Mouse (Mus musculus) ovary, postnatal 10 days (tissue): Measurements from ENCODE around the gene Cfl1.

ENCODE experiments used
- DNase-seq: peaks from one replicate; pipeline ENCODE4 v3.0.0; 2022; ENCODE audit warnings: low spot score

The Cfl1 gene

DNA sequence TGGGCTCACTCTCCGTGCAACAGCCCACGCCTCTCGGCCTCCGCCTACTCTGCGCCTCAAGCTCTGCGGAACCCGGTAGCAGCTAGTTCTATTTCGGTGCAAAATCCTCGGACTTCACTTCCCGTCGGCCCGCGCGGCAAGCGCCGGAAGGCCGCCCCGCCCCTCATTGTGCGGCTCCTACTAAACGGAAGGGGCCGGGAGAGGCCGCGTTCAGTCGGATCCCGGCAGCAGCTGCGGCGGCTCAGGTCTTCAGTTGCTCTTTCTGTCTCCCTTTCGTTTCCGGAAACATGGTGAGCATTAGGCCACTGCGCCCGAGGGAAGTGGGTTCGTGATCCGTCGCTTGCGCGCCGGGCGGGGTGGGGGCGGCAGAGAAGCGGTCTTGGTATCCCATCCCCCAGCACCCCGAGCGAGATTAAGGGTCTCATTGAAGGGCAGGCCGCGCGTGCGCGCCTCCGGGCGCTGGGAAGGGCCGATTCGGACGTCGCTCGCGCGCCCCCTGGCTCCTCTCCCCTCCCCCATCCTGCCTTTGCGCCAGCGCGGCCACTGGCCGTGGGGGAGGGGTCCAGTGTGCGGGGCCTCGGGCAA, at the start of gene Cfl1:
Gene Cfl1, plus strand, starts transcription at position 143 of the 585 bp plus-strand sequence.
- peak; percentile 86 for DNase-seq

DNA sequence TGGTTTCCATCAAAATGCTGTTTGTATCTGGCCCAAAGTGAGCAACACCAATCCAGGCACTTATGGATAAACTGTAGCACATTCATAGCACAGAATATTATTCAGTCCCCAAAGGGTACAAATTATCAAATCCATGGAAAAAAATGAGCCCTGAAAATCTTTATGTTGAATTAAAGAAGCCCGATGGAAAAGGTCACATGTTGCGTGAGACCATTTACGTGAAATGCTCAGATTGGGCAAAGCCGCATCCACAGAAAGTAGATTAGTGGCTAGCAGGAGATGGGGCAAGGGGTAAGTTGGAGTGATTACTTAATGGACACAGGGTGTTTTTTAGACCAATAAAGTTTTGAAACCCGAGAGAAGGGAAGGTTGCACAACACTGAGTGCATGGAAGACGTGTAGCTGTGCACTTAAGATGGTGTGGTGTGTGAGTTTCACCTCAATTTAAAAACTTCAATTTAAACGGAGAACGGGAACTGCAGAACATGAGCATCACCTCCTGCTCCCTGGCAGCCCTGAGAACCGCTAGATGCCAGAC, 45.8 kb upstream of the Cfl1 start:
- DNase-seq, result no peak

GRCm38 (mm10) chr19:5444954-5445353, 45.3 kb upstream of the Cfl1 start:
- DNase-seq, result no peak

GRCm38 (mm10) chr19:5445747-5446146, 44.5 kb upstream of the Cfl1 start:
- DNase-seq, result no peak

- no peak for DNase-seq
Observed at GRCm38 (mm10) chr19:5447515-5448353, 42.5 kb upstream of the Cfl1 start, which contains the start of gene Fosl1. Gene Fosl1 (plus strand): TSS chr19:5447547.

DNA sequence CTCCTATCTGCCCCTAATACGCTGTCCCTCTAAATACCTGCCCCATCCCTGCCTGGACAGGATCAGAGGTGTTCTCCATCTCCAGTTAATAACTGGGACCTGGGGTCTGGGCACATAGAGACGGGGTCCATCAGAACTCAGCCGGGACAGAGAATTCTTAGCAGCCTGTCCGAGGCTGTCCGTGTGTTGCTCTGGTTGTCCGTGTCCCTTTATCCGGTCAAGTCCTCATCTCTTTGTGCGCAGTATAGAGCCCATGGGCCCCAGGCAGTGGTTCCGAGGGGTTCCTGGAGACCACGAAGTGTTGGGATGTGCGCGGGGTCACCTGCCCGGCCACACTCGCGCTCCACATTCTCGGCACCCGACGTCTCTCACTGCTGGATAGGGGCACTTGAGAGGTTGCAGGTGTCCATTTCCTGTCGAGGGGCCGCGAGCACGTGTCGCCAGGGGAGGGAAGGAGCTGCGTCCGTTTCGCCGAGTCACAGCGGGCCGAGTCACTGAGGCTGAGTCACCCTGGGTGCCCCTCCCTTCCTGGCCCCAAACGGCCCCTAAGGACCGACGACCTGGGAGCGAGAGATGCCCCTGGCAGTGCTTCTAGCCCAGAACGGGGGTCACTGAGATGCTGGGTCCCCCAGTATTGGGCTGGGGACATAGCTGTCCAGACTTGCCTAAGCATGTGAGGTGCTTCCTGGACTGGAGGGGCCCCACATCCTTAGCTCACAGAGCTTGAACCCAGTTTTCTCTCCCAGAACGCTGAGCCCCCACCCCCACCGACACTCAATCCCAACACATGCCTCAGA, 41.7 kb upstream of the Cfl1 start:
- no peak for DNase-seq

DNA sequence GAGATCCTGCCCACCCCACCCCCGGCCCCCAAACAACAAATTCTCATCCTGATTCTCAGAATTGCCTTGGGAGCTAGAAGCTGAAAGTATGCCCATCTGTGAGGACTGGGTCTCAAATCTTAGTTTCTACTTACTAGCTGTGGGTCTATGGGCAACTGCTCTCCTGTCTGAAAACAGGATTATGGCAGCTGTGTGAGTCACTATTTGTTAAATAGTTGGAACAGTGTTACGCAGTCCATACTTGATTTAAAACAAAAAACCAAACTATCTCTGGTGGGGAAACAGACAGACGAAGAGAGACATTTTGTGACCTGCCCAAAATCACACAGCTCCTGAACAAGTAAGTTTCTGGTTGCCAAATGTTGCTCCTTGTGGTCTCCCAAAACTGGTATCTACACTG, 40.6 kb upstream of the Cfl1 start:
- no peak for DNase-seq

- DNase-seq, result no peak
Observed at GRCm38 (mm10) chr19:5451766-5452165, 38.5 kb upstream of the Cfl1 start.

DNA sequence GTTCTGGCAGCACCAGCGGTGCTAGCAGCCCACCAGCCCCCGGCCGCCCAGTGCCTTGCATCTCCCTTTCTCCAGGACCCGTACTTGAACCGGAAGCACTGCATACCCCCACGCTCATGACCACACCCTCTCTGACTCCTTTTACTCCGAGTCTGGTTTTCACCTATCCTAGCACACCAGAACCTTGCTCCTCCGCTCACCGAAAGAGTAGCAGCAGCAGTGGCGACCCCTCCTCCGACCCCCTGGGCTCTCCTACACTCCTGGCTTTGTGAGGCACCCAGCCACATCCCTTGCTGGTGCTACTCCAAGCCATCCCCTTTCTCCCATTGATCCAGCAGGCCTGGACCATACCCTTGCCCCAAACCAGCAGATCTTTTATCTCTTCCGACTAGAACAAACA, 35.2 kb upstream of the Cfl1 start:
- no peak for DNase-seq

DNA sequence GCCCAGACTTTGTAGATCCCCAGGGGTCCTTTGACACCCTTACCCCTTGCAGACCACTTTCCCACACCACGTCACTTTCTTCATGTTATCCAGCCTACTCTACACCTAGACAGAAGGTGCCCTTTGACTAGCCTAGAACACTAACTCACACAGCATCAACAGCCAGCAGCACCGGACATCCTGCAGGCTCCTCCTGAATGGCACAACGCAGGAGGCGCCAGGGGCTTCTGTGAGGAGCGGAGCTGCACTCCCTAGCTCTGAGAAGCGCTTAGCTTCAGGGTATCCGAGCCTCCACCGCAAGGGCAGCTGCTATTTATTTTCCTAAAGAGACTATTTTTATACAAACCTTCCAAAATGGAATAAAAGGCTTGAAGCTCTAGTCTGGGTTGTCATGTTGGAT, 34.7 kb upstream of the Cfl1 start:
- DNase-seq, result no peak

DNA sequence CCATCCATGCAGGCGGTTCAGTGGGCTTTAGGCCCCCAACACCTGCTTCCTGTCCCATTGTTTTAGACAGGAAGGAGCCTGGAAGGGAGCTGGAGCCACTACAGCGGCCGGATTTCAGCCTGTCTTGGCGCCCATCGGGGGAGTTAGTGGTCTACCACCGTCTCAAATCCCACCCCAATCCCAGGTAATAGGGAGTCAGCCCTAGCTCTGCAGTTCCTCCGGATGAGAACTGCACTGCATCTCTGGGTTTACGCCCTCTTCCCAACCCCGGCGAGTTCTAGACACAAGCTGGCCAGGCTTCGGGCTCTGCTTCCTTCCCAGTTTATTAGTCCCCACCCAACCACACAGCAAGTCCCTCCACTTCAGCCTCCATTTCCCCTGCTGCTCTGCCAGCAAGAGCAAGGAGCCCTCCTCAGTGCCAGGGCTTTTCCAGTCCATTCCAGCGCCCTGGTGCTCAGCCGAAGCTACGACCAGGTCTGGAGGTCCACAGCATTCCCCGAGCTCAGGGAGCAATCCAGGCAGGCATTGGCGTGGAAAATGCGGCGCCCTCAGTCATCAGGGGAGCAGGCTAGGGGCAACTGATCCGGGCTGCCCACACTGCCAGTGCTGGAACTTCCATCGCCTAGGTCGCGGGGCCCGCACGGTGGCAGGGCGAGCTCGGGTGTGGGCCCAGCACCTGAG, 33.9 kb upstream of the Cfl1 start:
- no peak for DNase-seq

GRCm38 (mm10) chr19:5456922-5457745, 33.1 kb upstream of the Cfl1 start:
- peak; percentile 89 for DNase-seq

DNA sequence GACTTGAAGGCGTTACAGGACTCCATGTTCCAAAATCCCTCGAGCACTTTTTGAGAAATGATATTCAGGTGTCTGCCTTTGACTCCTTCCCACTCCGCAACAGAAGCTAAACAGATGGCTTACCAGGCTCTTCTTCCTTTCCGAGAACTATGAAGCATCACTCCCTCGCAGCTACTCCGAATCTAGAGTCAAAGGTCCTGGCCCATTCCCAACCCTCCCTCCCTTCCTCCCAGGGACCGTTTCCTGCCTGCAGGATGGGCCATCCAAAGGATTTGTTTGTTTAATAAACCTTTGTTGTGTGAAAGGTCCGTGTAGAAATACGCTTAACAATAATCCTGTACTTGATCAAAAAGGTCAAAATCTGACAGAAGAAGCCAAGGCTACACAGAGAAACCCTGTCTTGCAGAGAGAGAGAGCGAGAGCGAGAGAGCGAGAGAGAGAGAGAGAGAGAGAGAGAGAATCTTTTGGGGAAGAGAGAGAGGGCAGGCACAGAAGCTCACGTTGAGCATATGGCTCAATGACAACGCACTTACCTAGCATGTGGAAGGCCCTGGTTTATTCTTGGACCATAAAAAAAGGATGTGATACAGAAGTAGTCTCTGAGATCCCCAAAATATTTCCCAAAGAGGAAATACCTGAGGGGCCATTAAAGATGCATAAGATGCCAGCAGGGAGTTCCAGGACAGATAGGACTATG, 32.4 kb upstream of the Cfl1 start, which contains the start of gene Ccdc85b:
Gene Ccdc85b, minus strand, starts transcription at position 149 of the 697 bp plus-strand sequence.
- no peak for DNase-seq

- no peak for DNase-seq
Observed at GRCm38 (mm10) chr19:5459019-5459418, 31.2 kb upstream of the Cfl1 start.

DNA sequence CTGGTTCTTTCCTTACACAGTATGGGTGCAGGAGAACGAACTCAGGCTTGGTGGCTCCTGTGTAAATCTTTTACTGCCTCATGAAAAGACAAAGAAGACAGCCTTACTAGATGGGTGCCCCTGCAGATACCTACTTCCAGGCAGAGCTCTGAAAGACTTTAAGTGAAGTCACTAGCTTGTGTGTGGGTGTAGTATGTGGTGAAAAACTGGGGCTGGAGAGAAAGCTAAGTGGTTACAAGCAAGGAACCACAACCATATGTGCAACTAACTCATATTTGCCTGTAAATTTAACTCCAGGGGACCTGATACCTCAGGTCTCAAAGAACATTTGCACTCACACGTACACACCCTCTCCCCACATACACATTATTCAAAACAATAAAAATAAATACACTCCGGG, 30.4 kb upstream of the Cfl1 start:
- no peak for DNase-seq

DNA sequence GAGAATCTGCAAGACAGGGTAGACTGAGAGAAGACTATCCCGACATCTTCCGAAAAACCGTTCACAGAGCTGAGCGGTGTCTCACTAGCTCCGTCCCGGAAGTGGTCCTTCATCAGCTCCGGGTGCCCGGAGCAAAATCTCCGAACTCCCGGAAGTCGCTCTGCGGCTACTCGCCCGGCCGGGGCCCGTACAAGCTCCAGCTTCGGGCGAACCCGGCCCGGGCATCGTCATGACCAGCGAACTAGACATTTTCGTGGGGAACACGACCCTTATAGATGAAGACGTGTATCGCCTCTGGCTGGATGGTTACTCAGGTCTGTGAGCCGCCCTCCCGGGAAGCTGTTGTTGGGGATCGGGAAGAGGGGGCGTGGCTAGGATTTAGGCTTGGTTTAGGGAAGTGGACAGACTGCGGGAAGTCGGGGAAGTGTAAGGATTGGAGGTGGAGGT, 29.8 kb upstream of the Cfl1 start, which contains the start of gene Fibp:
Gene Fibp, plus strand, starts transcription at position 151 of the 447 bp plus-strand sequence.
- peak; percentile 80 for DNase-seq

GRCm38 (mm10) chr19:5461411-5461810, 28.8 kb upstream of the Cfl1 start:
- no peak for DNase-seq

DNA sequence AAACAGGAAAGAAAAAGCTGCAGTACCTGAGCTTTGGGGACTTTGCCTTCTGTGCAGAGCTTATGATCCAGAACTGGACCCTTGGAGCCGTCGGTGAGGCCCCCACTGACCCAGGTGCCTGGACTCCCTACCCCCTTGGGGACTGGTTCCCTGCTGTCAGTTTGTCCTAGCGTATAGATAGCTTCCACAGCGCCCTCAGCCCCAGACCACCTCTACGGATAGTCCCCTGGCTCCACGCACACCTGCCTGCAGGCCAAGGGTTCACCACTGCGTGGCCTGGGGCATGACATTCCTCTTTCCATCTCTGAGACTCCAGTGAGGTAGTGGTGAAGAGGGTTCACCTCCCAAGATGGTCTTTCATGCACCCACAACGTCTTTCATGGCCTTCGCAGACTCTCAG, 27.0 kb upstream of the Cfl1 start:
- no peak for DNase-seq

- no peak for DNase-seq
Observed at GRCm38 (mm10) chr19:5463791-5464562, 26.3 kb upstream of the Cfl1 start.
